Mouse (Mus musculus) ES-E14 (cell line): ENCODE measurements around the gene Syt13. TPM values are rescaled to one million over a fixed set of nuclear protein-coding genes. Genes with fewer than 3 reads are reported as not detected.

Source experiments
- DNase-seq: peaks from one replicate; pipeline ENCODE4 v3.0.0-alpha.2; 2013; ENCODE audit warnings: low read depth, low spot score
- H3K27ac ChIP-seq: 2 replicates; pipeline ENCODE4 v1.5.1; 2012; ENCODE audit warnings: low read depth, mild to moderate bottlenecking, low read length, moderate library complexity, mixed read lengths; ENCODE audit not compliant: poor library complexity, insufficient read depth, severe bottlenecking
- H3K36me3 ChIP-seq: 2 replicates; pipeline ENCODE4 v1.6.1; 2012; ENCODE audit warnings: mild to moderate bottlenecking, low read length, moderate library complexity, mixed read lengths; ENCODE audit not compliant: control insufficient read depth, poor library complexity, insufficient read depth, severe bottlenecking
- H3K4me1 ChIP-seq, 2 experiments: fragments of 150-350 bp in 1 of 2; sonication (generic) in 1 of 2; 2 replicates each; pipeline ENCODE4 v1.6.1; 2012; ENCODE audit warnings: low read length in 2 of 2, mild to moderate bottlenecking in 1 of 2, mixed read lengths in 1 of 2; ENCODE audit not compliant: control insufficient read depth in 2 of 2, insufficient read depth in 2 of 2, poor library complexity in 1 of 2
- H3K4me3 ChIP-seq, 2 experiments: fragments of 150-350 bp in 1 of 2; sonication (generic) in 1 of 2; 2 replicates each; pipeline ENCODE4 v1.5.1; 2012; ENCODE audit warnings: low read length in 2 of 2, low read depth in 1 of 2, mild to moderate bottlenecking in 1 of 2, mixed read lengths in 1 of 2; ENCODE audit not compliant: insufficient read depth in 1 of 2, poor library complexity in 1 of 2, severe bottlenecking in 1 of 2
- H3K9ac ChIP-seq: 2 replicates; pipeline ENCODE4 v1.6.1; 2012; ENCODE audit warnings: low read depth, mild to moderate bottlenecking, low read length, mixed read lengths; ENCODE audit not compliant: poor library complexity, insufficient read depth, severe bottlenecking
- H3K9me3 ChIP-seq: fragments of 150-350 bp; sonication (generic); 2 replicates; pipeline ENCODE4 v1.6.1; 2012; ENCODE audit warnings: low read depth, mild to moderate bottlenecking, low read length; ENCODE audit not compliant: control insufficient read depth, insufficient read depth
- CHD2 ChIP-seq: IDR thresholded peaks from 2 replicates; pipeline ENCODE4 v1.6.1; 2014; ENCODE audit warnings: mild to moderate bottlenecking, low read depth, low read length, inconsistent platforms
- HCFC1 ChIP-seq: IDR thresholded peaks from 2 replicates; pipeline ENCODE4 v1.6.1; 2012; ENCODE audit warnings: low read length, inconsistent platforms, borderline replicate concordance; ENCODE audit not compliant: insufficient read depth
- MAFK ChIP-seq: IDR thresholded peaks from 2 replicates; pipeline ENCODE4 v1.6.1; 2014; ENCODE audit warnings: mild to moderate bottlenecking, low read depth, low read length, inconsistent platforms; ENCODE audit not compliant: insufficient read depth
- ZC3H11A ChIP-seq: IDR thresholded peaks from 2 replicates; pipeline ENCODE4 v1.6.1; 2012; ENCODE audit warnings: low read depth, mild to moderate bottlenecking, inconsistent platforms, low read length, borderline replicate concordance
- ZNF384 ChIP-seq: IDR thresholded peaks from 2 replicates; pipeline ENCODE4 v1.6.1; 2012; ENCODE audit warnings: low read depth, low read length, inconsistent platforms
- in situ Hi-C, 2 experiments: fragments of 600-800 bp; cut with MboI; formaldehyde crosslinking; loops; one replicate each; pipeline ENCODE4 v1.15.1; 2025; ENCODE audit warnings: low sequenced_read_pairs in 2 of 2, inconsistent platforms in 1 of 2; ENCODE audit not compliant: unreplicated experiment in 2 of 2
- total RNA-seq: library from RNA; depleted of rRNA; stranded (reverse); fragments of 300-350 nt; gene quantifications from 2 replicates; pipeline ENCODE4 v1.2.3, GENCODE M21; 2012; rRNA removed

The Syt13 gene
- total RNA-seq, 1 experiment: 5.8 TPM

GRCm38 (mm10) chr2:92987108-92987618 is 72.3 kb downstream of the Syt13 start:
- Histone ChIP-seq H3K4me3 (no peak overlapping the region), H3K9me3 (no peaks in the 10 kb centered on the region), H3K9ac (no peak overlapping the region), H3K36me3 (no peaks in the 10 kb centered on the region), H3K27ac (no peak overlapping the region), H3K4me1 (peaks cover 0 to 17% of the 10 kb centered on the region in 2 experiments; a peak in 1 of 4 replicates)
- DNase-seq: no peak
- in situ Hi-C loops: no loop called here
- TF ChIP-seq HCFC1: no peak
- TF ChIP-seq ZNF384: no peak
- TF ChIP-seq ZC3H11A: no peak
- TF ChIP-seq CHD2: no peak
- TF ChIP-seq MAFK: no peak

DNA sequence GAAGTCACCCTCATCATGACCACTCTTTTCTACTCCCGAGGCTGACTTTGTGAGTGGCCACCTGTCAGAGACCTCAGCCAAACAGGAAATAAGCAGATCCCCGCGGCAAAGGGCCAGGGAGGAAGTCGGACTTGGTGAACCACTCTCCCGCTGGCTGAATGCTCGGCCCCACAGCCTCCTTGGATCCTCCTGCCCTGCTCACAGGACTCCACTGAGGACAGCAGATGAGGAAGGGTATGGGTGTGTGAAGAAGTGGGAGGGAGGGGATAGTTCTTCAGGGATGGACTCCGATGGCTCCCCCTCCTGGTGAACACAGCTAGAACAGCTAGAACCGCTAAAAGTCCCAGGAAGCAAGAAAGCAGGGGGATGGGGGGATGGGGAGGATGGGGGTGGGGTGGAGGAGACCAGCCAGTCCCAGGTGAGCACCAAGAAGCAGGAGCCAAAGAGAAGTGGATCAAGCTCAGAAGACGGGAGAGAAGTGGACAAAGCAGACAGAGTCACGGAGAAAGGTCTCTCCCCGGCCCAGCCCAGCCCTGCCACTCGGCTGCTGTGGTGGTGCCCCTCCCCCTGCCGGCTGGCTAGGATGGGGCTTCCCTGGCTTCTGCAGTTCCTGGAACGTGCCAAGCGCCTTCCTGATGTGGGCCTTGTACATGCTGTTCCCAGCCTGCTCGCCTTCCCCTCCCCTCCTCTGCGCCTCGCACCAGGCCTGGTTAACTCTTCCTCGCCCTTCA is 73.2 kb downstream of the Syt13 start:
- peak overlapping the region; percentile 3; the same call in 1 of the 2 replicates for H3K27ac ChIP-seq
- peak; percentile 76 for DNase-seq
- H3K9ac ChIP-seq: peak overlapping the region; percentile 55; the same call in 1 of the 2 replicates
- H3K4me1 ChIP-seq: peaks cover 0 to 15% of the 10 kb centered on the region in 2 experiments; a peak in 1 of 4 replicates
- H3K4me3 ChIP-seq: peak overlapping the region in 1 of 2 experiments; percentile 24; a peak in 2 of 4 replicates
- in situ Hi-C loops: no loop called here
- H3K36me3 ChIP-seq: no peaks in the 10 kb centered on the region
- no peaks in the 10 kb centered on the region for H3K9me3 ChIP-seq
- no peak for TF ChIP-seq ZC3H11A
- no peak for TF ChIP-seq CHD2
- TF ChIP-seq ZNF384: no peak

DNA sequence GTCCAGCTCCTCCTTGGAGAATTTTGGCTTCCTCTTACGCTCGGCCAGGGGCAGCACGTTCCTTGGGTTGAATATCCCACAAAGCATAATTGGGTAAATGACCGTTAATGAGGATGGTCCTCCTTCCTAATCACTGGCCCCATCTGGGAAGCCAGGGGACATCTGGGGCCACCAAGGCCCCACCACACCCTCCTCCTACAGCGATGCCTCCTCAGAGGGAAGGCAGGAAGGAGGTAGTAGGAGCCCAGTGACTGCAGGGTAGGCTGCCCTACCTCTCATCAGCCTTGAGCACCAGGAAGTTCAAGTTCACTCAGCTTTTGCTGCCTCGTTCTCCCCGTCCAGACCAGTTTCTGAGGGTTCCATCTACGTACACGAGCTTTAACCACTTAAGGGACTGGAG is 74.7 kb downstream of the Syt13 start:
- Histone ChIP-seq H3K4me3 (no peak overlapping the region), H3K36me3 (no peaks in the 10 kb centered on the region), H3K4me1 (peaks cover 0 to 15% of the 10 kb centered on the region in 2 experiments; a peak in 1 of 4 replicates), H3K27ac (no peak overlapping the region), H3K9me3 (no peaks in the 10 kb centered on the region), H3K9ac (no peak overlapping the region)
- in situ Hi-C loops: no loop called here
- TF ChIP-seq CHD2 (no peak), ZNF384 (no peak), HCFC1 (no peak), ZC3H11A (no peak)
- no peak for DNase-seq

GRCm38 (mm10) chr2:92991976-92992375 is 77.1 kb downstream of the Syt13 start:
- TF ChIP-seq MAFK: no peak
- TF ChIP-seq HCFC1: no peak
- TF ChIP-seq CHD2: no peak
- TF ChIP-seq ZC3H11A: no peak
- no peak overlapping the region for H3K9ac ChIP-seq
- no peak overlapping the region for H3K27ac ChIP-seq
- no peak overlapping the region for H3K4me3 ChIP-seq
- no peaks in the 10 kb centered on the region for H3K9me3 ChIP-seq
- no peak for DNase-seq
- H3K36me3 ChIP-seq: no peaks in the 10 kb centered on the region
- in situ Hi-C loops: no loop called here
- H3K4me1 ChIP-seq: peaks cover 0 to 12% of the 10 kb centered on the region in 2 experiments; a peak in 1 of 4 replicates

DNA sequence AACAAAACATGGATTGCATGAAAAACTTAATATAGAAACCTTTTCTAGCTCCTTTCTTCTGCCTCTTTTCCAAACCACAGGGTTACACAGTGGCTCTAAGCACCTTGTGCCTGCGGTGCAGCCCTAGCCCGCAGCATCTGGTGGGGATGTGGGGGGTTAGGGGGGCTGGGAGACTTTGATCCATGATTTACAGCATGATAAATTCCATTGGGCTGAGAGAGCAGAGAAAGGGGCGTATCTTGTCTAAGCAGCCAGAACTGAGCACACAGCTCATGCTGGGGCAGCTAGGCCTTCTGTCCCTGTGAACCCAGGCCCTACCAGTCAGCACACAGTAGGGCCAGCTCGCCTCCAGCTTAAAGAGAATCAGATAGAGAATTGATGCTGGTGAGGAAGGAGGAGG is 90.1 kb downstream of the Syt13 start:
- Histone ChIP-seq H3K9ac (no peak overlapping the region), H3K27ac (no peak overlapping the region), H3K4me1 (no peaks in the 10 kb centered on the region), H3K9me3 (no peaks in the 10 kb centered on the region), H3K4me3 (no peak overlapping the region), H3K36me3 (no peaks in the 10 kb centered on the region)
- TF ChIP-seq ZNF384: no peak
- TF ChIP-seq MAFK: no peak
- no peak for TF ChIP-seq ZC3H11A
- TF ChIP-seq HCFC1: no peak
- no peak for TF ChIP-seq CHD2
- no peak for DNase-seq
- in situ Hi-C loops: no loop called here

Other genes starting within 250 kb of the Syt13 start
- 3.7 and 4.5 TPM in 2 replicates for gene Prdm11, start 131.1 kb downstream of the Syt13 start, total RNA-seq